In the genomic region with DNA sequence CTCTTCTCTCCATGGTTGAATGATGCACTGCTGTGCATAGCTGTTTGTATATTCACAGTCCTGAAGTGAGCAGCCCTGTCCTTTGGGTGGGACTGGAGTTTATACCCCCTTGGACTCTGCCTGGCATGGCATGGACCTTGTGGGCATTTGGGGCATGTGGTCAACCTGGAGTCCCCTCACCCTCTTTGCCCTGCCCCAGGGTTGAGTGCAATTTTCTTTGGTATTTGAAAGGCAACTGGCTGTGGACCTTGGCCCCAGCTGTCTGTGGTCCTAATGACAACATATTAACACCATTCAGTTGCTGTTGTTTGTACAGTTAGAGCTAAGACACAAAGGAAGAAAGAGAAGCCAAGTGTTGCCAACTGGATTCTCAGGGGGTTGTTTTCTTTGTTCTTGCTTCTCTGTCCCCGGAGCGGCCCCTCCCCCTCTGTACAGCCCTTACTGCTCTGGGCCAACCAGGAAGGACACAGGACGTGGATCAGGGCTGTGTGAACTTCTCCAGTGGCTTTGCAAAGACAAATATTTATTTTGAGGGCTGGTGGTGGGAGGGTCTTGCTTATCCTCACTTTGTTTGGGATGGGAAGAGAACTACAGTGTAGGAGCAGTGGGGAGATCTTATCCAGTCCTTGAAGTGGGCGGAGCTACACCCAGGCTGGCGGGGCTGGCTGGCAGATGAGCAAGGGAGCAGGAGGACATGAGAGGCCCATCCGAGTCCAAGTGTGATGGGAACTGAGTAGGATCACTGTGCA, we compare ENCODE assay signal across 8 mouse cellular contexts. TPM values are rescaled to one million over a fixed set of nuclear protein-coding genes. Genes with fewer than 3 reads are reported as not detected.
DNase-seq lines count a peak whose midpoint lies in the region; ATAC-seq and TF ChIP-seq lines count a peak whose summit lies in the region.

No protein-coding gene starts in this region.

- peaks cover 54% of the 10 kb centered on the region for H3K4me1 ChIP-seq in hindbrain, embryonic 16.5 days (ENCODE audit: control insufficient read depth, insufficient read depth, low read depth, low read length)
- peaks cover 37% of the 10 kb centered on the region for H3K4me1 ChIP-seq in lung, embryonic 14.5 days (ENCODE audit: insufficient read depth)
- peaks cover 53% of the 10 kb centered on the region for H3K4me1 ChIP-seq in stomach, embryonic 16.5 days (ENCODE audit: control insufficient read depth, insufficient read depth, low read length)

- H3K4me3 ChIP-seq in hindbrain, embryonic 16.5 days (ENCODE audit: low read length): no peak overlapping the region
- H3K4me3 ChIP-seq in lung, embryonic 14.5 days (ENCODE audit: low read depth, low read length): no peak overlapping the region
- no peak overlapping the region for H3K4me3 ChIP-seq in stomach, embryonic 16.5 days (replicated peaks; ENCODE audit: low read length)

- no peak overlapping the region for H3K9ac ChIP-seq in hindbrain, embryonic 16.5 days (ENCODE audit: low read depth, low read length)
- no peak overlapping the region for H3K9ac ChIP-seq in lung, embryonic 14.5 days
- peak overlapping the region; percentile 22; the same call in 1 of the 2 replicates for H3K9ac ChIP-seq in stomach, embryonic 16.5 days (ENCODE audit: low read length)

- peak; percentile 29 for DNase-seq in gastrocnemius, postnatal 14 days
- no peak for DNase-seq in gastrocnemius, postnatal 36 days
- peak; percentile 51 for DNase-seq in embryo, embryonic 9.5 days (ENCODE audit: extremely low spot score)
- peak; percentile 85 for DNase-seq in lung, embryonic 14.5 days
- no peak for DNase-seq in cerebellum, postnatal 14 days
- DNase-seq in gastrocnemius, postnatal 10 days: no peak

- 20% methylated on average over 6 of the region's 6 CpGs for WGBS in hindbrain, embryonic 16.5 days
- 10% methylated on average over 6 of the region's 6 CpGs for WGBS in lung, embryonic 14.5 days
- WGBS in stomach, embryonic 16.5 days: 12% methylated on average over 6 of the region's 6 CpGs

- H3K27ac ChIP-seq in hindbrain, embryonic 16.5 days (ENCODE audit: low read depth, low read length): no peak overlapping the region
- peak overlapping the region; percentile 3; the same call in 1 of the 2 replicates for H3K27ac ChIP-seq in lung, embryonic 14.5 days (ENCODE audit: low read depth)
- peak overlapping the region; percentile 76 for H3K27ac ChIP-seq in stomach, embryonic 16.5 days (ENCODE audit: low read length)

- H3K27me3 ChIP-seq in hindbrain, embryonic 16.5 days (replicated peaks; ENCODE audit: control insufficient read depth, insufficient read depth, low read length): no peaks in the 10 kb centered on the region
- H3K27me3 ChIP-seq in lung, embryonic 14.5 days (ENCODE audit: insufficient read depth, low read length): no peaks in the 10 kb centered on the region
- no peaks in the 10 kb centered on the region for H3K27me3 ChIP-seq in stomach, embryonic 16.5 days (ENCODE audit: control insufficient read depth, insufficient read depth, low read length)

- no peak overlapping the region for H3K4me2 ChIP-seq in hindbrain, embryonic 16.5 days (ENCODE audit: low read length)
- H3K4me2 ChIP-seq in lung, embryonic 14.5 days: peak overlapping the region; percentile 0; the same call in 1 of the 2 replicates
- H3K4me2 ChIP-seq in stomach, embryonic 16.5 days (ENCODE audit: low read depth, low read length): peak overlapping the region; percentile 22; the same call in 1 of the 2 replicates

- intact Hi-C loops in gastrocnemius, postnatal 14 days (cut with DNase I; ENCODE audit: low total_unique reads): no loop called here
- intact Hi-C loops in gastrocnemius, postnatal 36 days (cut with DNase I): no loop called here

- ATAC-seq in hindbrain, embryonic 16.5 days: peak; percentile 27
- peak; percentile 88 for ATAC-seq in lung, embryonic 14.5 days (ENCODE audit: insufficient read depth)
- ATAC-seq in stomach, embryonic 16.5 days (ENCODE audit: insufficient read depth, low FRiP score): peak; percentile 81

- H3K36me3 ChIP-seq in hindbrain, embryonic 16.5 days (ENCODE audit: control insufficient read depth, insufficient read depth, low read length): no peaks in the 10 kb centered on the region
- H3K36me3 ChIP-seq in lung, embryonic 14.5 days (ENCODE audit: insufficient read depth): no peaks in the 10 kb centered on the region
- no peaks in the 10 kb centered on the region for H3K36me3 ChIP-seq in stomach, embryonic 16.5 days (ENCODE audit: control insufficient read depth, insufficient read depth, low read length)

- no peak for TF ChIP-seq CTCF in lung, embryonic 14.5 days (IDR thresholded peaks at IDR 0.05; ENCODE audit: low read depth)

- H3K9me3 ChIP-seq in hindbrain, embryonic 16.5 days (ENCODE audit: control insufficient read depth, low read length): no peaks in the 10 kb centered on the region
- no peaks in the 10 kb centered on the region for H3K9me3 ChIP-seq in lung, embryonic 14.5 days (ENCODE audit: low read depth, low read length)
- no peaks in the 10 kb centered on the region for H3K9me3 ChIP-seq in stomach, embryonic 16.5 days (replicated peaks; ENCODE audit: control insufficient read depth, low read length)

RNA-seq across cellular contexts. Expression of a gene that starts 12.9 kb away (rescaled TPM):
- 10 to 100 TPM; 28.3 to 32.3 TPM for total RNA-seq in gastrocnemius, postnatal 14 days (2021)
- total RNA-seq in gastrocnemius, postnatal 36 days (2021): 10 to 100 TPM; 16.5 to 26.3 TPM
- polyA plus RNA-seq in hindbrain, embryonic 16.5 days (2015; fragmentation: Nextera tagmentation; extraction: Ambion mirVana): 31.9 and 33.7 TPM in 2 replicates
- 18.2 and 21.3 TPM in 2 replicates for polyA plus RNA-seq in lung, embryonic 14.5 days (2014; fragmentation: Nextera tagmentation; extraction: Ambion mirVana)
- polyA plus RNA-seq in stomach, embryonic 16.5 days (2015; fragmentation: Nextera tagmentation; extraction: Ambion mirVana): 5.1 and 5.8 TPM in 2 replicates
- total RNA-seq in gastrocnemius, postnatal 10 days (2021): 10 to 100 TPM; 49.5 to 59.1 TPM

Comparison
In these comparisons a context has a peak if more than half of its experiments do, and no peak if none do; other contexts are left out.
1. DNase-seq: peak in gastrocnemius, postnatal 14 days (single experiment), embryo, embryonic 9.5 days (single experiment) and lung, embryonic 14.5 days (single experiment); none in gastrocnemius, postnatal 36 days (0 of 2), cerebellum, postnatal 14 days (0 of 2) and gastrocnemius, postnatal 10 days (single experiment).
2. ATAC-seq: peak in every context shown above with its lines; median percentile 88 in lung, embryonic 14.5 days; 81 in stomach, embryonic 16.5 days; 27 in hindbrain, embryonic 16.5 days.